Mouse (Mus musculus) megakaryocyte, embryonic 14.5 days (primary cell): ENCODE results near the gene Espl1.

Experiments
- FLI1 ChIP-seq: IDR thresholded peaks from 2 replicates; pipeline ENCODE4 v1.6.1; 2012; ENCODE audit warnings: low read length, inconsistent platforms, mixed read lengths
- GATA1 ChIP-seq: IDR thresholded peaks from 3 replicates; pipeline ENCODE4 v1.6.1; 2012; ENCODE audit warnings: mixed read lengths, low read length, inconsistent platforms, borderline replicate concordance

DNA sequence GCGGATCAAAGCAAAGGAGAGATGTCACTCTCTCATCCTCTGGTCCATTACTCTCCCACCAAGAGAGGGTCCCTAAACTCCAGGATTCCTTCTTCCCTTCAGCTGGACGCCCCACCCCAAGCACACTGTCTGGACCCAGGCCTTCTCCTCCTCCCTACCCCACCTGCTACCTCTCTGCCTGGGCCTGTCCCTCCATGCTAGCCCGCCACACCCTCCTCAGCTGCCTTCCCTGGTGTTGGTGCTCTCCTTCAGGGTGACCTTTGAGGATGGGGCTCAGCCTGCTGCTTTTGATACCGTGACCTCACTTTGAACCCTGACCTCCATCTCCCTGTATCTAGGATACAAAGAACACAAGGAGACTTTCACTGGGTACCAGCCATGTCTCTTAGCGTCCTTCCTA lies 45.5 kb upstream of the Espl1 start:
- no peak for TF ChIP-seq GATA1
- no peak for TF ChIP-seq FLI1
